Mouse (Mus musculus): ENCODE data around the gene Lst1. TPM values are rescaled to one million over a fixed set of nuclear protein-coding genes. Genes with fewer than 3 reads are reported as not detected.
"Not testable (repeated sequence)": the region's sequence is repeated elsewhere in the genome, so short reads cannot be mapped to it uniquely, and the experiment has no call there.

The Lst1 gene
- polyA plus RNA-seq (2012; rRNA removed) = 15.3 and 20.2 TPM in 2 replicates

DNA sequence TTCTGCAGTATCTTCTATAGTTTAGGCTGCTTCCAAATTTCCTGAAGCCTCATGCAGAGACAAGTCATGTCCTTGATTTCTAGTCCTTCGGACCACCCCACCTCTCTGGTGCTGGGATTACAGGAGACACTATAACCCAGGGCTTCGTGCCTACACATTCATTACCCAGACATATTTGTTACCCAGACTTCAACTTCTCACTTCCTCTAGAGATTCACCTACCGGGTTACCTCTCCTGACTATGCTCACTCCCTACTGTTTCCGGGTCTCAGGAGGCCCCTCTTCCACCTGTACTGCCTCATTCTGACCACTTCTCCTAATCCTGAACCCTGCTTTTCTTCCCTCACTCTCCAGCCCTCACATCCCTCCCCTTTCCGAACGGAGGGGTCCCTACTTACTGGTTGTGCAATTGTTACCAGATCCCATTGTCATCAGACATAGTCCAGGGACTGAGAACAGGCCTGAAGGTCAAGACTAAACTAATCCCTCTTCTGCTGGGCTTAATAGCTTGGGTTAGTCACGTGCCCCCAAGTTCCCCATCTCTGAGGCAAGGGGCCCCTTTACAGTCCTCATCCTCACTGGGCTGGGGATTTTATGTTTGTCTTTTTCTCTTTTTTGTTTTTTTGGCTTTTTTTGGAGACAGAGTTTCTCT is at the start of gene Lst1:
Gene Lst1, minus strand, starts transcription at position 481 of the 652 bp plus-strand sequence.
- DNase-seq (ENCODE audit: low read depth) = no peak

DNA sequence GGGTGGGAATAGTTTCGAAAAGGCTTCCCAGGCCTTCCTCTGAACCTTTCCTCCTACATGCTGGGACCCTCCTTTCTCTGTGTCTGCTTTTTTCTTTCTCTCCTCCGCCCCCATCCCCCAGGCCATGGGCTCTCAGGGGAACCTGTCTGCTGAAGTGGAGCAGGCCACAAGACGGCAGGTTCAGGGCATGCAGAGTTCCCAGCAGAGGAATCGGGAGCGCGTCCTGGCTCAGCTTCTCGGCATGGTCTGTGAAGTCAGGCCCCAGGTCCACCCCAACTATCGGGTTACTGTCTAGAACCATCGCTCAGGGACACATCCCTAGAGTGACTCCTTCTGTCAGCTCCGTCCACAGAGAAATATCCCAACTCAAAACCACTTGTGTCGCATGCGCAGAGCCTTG is 49.3 kb upstream of the Lst1 start:
- no peak for DNase-seq (ENCODE audit: low read depth)

DNA sequence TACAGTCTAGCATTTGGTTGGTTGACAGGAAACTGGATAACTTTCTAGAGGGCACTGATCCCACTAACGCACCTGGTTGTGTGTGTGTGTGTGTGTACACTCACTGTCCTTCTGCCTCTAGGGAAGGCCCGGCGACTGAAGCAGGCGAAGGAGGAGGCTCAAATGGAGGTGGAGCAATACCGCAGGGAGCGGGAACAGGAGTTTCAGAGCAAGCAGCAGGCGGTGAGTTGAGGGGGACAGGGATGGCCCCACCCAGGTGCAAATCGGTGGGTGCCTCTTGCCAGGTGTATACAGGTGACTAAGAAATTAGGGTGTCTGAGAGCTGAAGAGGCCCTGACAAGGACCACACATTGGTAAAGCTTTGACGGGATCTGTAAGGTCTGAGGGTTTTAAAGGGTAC is 48.8 kb upstream of the Lst1 start:
- DNase-seq (ENCODE audit: low read depth) = no peak

DNA sequence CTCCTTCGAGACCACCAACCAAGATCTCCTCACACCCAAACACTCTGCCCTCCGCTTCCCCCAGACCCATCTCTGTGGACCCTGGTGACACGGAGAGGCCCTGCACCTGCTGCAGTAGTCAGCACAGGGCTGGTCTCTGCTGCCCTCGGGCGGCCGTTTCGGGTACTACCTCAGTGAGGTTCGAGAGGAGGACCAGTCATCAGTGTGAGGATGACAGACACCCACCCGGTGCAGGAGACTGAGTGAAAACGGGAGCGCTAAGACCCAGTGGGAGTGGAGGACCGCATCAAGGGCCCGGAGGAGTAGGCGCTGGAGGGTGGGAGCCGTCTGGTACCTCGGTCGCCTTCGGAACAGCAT is 48.1 kb upstream of the Lst1 start:
- DNase-seq (ENCODE audit: low read depth) = no peak

DNA sequence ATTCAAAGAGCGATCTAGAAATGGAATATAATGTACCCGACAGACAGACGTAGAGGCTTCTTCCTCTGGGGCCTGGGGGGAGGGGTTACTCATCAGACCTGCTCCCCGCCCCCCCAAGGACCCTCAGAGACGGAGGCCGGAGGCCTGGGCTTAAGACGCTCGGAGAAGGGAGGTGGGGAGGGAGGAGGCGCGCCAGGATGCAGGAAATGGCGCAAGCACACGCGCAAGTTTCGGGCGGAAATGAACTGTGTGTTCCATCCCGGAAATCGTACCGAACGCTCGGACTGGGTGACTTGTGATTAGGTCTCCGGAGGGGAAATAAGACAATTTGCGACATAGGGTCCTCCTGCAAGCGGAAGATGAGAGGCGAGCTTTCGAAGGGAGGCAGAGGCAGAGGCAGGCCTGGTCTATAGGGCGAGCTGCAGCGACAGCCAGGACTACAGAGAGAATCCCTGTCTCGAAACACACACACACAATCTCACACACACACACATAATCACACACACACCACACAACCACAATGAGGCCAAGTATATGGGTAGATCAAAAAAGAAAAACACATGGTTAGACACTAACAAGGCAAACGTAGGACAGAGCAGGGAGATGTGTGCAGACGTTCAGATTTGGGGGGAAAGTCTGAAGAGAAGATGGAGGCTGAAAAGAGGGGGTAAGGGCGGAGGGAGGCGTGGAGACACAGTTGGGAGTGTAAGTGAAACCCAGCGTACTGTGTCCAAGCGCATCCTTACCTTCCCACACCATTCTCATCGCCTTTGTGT is 47.6 kb upstream of the Lst1 start, which contains the start of gene Nfkbil1:
Gene Nfkbil1, minus strand, starts transcription at position 179 of the 776 bp plus-strand sequence.
- peak; percentile 71 for DNase-seq (ENCODE audit: low read depth)

DNA sequence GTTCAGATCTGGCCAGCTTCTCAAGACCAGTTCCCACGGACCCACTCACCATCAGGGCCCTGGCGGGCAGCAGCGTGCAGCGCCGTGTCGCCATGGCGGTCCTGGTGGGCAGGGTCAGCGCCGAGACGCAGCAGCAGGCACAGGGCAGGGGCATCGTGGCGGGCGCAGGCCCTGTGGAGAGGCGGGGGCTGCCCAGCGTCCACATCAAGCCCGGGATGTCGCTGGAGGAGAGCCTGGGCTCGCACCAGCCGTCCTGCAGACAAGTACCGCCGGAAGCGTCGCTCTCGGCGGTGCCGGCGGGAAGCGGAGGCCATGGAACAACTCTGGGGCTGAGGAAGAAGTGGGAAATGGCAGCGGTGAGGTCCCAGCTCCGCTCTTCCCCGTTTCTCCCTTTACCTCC is 46.7 kb upstream of the Lst1 start:
- DNase-seq (ENCODE audit: low read depth) = no peak

DNA sequence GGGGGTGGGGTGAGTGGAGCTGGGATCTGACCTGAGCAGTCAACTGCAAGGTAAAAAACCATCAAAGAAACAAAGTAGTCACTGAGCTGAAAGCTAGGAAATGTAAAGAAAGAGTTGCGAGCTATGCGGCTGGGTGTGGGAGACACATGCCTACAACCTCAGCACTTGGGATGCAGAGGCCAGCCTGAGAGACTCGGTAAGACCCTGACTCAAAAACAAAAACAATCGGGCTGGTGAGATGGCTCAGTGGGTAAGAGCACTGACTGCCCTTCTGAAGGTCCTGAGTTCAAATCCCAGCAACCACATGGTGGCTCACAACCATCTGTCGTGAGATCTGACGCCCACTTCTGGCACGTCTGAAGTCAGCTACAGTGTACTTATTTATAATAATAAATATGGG is 45.9 kb upstream of the Lst1 start:
- DNase-seq (ENCODE audit: low read depth) = not testable (repeated sequence)

DNA sequence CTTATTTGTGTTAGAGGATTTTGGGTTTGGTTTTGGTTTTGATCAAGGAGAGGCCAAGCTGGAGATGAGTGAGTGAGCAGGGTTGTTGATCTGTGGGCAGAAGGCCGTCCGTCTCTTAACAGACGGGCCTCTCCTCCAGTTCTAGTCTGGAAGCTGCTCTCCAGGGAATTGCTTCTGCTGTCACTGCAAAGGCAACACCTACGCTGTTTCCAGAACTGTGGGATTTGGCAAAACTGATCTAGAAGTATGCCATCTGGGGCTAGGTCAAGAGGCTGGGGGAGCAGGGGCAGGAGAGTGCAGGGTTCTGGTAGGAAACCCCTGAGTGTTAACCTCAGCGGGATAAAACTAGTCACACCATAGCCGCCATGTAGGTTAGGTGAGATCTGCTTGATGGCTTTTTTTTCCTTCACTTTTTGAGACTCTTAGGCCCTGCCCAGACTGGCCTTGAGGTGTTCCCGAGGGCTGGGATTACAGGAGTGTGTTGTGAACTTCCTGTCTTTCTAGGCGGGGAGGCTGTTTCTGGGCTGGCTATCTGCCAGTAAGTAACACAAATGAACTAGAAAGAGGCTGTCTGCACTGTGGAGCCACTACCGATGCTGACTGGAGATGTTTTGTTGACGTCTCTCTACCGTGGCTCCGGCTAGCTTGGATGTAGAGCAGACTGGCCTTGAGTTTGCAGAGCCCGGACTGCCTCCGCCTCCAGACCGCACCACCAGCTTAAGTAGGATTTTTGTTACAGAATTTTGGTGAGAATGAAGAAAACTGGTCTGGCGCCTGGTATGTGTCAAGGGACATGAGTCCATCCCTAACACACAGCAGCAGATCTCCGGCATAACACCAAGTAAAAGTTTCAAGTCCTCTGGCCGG is 45.1 kb upstream of the Lst1 start, which contains the start of gene Atp6v1g2:
Gene Atp6v1g2, plus strand, starts transcription at position 547 of the 867 bp plus-strand sequence.
- no peak for DNase-seq (ENCODE audit: low read depth)

DNA sequence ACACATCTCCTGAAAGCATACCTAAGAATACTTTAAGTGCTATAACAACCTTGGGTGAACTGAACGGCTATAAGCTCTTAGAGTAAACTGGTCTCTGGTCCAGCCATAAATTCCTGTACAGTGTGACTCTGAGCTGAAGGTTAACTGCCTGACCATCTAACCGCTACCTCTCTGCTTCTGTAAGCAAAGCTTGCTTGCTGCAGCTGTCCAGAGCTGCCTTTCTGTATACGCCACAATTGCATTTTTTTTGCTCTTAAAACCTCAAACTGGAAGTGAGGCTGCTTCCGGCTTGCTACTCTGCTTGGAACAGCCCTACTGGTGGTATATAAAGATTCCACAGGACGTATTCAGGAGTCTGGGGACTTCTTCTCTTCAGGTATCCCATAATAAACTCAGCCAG is 44.4 kb upstream of the Lst1 start:
- no peak for DNase-seq (ENCODE audit: low read depth)

DNA sequence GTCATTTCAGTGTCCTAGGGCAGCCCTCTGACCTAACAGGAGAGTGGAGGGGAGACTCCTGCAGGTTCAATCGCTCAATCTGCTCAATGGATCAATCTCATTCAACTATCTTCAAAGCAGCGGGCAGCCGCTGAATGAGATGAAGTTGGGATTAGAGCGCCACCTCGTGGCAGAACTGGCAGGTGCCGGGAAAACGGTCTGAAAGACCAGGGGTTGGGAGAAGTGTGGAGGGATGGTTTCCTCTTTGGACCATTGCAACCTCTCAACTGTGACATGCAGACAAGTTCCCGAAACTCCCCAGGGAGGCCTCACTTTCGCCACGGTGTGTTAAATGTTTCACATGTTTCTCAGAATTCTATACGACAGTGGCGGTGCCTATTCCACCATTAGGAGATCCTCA is 43.8 kb upstream of the Lst1 start:
- no peak for DNase-seq (ENCODE audit: low read depth)

DNA sequence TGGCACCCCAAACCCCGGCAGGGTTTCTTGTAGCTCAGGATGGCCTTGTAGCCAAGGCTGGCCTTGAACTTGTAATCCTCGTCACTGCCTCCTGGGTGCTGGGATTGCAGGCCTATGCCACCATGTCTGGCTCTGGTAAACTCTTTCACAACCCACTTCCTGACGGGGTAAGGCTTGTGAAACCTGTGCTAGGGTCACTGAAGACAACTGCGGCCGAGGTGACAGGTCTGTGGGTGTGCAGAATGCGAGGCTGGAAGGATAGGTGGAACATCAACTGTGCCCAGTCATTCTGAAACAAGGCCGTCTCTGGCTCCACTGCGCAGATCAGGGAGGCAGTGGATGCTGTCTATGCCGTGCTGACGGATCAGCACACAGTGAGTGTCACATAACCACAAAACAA is 42.8 kb upstream of the Lst1 start:
- no peak for DNase-seq (ENCODE audit: low read depth)

DNA sequence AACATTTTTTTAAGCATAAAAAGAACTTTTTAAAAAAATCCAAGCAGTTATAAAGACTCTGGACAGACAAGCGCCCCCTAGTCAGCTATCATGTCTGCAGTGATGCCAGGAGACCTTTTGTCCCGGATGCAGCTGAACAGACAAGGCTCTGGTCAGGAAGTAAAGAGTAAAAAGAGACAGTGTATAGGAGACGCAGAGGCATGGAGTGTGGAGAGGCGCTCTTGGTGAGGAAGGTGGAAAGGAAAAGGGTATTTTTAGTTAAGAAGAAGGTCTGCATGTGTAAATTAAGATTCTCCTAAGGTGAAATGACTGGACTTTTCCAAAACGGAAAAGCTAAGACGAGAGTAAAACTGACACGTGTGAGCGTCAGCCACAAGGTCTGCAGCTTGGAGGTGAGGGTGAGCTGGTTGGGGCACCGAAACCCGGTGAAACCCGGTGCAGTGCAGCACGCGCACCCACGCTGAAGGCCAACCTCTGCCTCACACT is 38.4 kb upstream of the Lst1 start:
- no peak for DNase-seq (ENCODE audit: low read depth)

DNA sequence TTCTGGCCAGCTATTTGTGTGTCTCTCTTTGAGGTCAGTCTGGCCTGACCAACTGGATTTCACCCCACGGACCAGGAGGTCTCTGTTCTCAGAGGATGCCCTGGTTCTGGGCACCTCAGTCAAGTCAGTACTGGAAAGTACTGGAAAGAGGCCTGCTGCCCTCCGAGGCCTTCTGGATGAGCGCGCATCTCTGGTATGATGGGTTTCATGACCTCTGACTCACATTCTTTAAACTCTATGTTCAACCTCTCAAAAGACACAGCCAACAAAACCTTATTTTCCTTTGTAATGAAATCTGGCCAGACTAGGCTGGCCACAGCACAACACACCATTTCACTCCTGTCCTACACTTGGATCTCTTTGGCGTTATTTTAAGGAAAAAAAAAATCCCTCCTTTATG is 37.2 kb upstream of the Lst1 start:
- no peak for DNase-seq (ENCODE audit: low read depth)

DNA sequence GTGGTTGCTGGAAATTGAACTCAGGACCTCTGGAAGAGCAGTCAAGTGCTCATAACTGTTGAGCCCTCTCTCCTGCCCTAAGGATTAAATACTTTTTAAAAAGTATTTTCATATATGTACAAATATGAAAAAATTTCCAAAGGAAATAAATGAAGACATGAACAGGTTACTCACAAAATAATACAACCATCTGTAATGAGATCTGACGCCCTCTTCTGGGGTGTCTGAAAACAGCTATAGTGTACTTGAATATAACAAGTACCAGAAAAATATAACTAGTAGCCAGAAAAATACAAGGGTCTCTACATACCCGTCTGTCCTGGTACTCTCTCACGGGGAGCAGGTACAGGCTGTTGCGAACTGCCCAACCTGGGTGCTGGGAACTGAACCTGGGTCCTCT is 36.4 kb upstream of the Lst1 start:
- no peak for DNase-seq (ENCODE audit: low read depth)

DNA sequence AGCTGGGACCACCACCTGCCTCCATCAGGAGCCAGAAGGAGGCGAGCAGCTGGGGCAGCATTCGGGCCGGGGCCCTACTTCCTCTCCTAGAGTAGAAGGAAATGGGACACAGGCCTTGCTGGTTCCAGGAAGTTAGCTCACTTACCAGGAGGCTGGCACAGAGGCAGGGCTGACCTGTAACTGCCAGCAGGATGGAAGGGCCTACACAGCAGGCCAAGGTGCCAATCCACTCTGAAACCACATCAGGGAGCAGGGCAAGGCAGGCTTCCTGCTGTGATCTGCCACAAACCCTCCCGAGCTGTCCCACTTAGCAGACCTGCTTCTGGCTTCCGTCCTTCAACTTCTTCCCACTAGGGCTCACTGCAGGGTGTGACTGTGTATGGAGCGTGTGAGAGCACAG is 34.1 kb upstream of the Lst1 start:
- no peak for DNase-seq (ENCODE audit: low read depth)

DNA sequence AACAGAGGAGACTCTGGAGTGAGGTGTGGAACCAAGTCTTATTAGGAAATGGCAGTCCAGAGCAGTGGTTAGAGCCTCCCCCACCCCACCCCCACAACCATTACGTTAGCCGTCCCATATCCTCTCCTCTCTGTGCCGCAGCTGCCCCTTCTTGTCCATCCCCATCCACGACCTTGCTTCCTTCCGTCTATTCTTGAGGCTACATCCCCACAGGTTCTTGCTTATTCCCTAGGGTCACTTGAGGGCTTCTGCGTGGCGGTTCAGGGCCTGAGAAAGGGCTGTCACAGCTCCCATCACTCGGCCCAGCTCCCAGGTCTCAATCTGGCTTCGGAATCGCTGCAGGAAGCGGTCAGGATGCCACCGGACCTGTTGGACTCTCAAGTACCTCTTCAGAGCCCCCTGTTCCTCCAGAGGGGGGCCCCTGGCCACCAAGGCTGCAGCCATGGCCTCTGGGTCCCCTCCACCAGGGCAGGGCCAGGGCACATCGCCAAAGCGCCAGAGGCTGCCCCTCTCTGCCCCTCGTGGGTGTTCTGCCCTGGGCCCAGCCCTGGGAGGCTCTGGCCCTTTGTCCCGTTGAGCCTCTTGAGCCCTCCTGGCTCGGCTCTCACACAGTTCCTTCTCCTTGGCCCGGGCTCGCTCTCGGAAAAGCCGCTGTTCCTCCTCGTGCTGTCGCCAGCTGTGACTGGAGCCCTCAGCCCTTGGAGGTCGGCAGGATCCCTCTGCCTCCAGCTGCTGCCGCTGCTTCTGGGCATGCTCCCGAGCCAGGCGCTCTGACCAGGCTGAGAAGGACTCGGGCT is 32.1 kb upstream of the Lst1 start, which contains the start of gene Gm16181:
Gene Gm16181, plus strand, starts transcription at position 679 of the 797 bp plus-strand sequence.
- DNase-seq (ENCODE audit: low read depth) = no peak

DNA sequence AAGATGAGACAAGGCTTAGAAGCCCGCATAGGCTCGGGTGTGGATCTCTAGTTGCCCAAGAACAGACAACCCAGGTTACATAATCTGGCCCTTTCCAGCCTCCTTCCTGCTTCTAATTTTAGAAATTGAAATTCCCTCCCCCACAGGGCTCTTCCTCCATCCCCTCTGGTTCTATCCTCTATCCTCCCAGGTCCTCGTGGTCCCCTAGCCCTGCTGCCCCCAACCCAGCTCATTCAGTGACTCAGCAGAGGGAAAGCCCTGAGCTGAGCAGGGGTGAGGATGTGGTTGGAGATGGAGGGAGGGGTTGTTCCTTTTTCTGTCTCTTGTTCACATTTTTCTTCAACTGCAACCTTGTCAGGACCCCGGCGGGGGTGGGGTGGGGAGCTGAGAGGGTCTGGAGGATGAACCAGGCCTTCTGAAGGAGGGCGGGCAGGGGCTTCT is 31.4 kb upstream of the Lst1 start:
- DNase-seq (ENCODE audit: low read depth) = no peak

DNA sequence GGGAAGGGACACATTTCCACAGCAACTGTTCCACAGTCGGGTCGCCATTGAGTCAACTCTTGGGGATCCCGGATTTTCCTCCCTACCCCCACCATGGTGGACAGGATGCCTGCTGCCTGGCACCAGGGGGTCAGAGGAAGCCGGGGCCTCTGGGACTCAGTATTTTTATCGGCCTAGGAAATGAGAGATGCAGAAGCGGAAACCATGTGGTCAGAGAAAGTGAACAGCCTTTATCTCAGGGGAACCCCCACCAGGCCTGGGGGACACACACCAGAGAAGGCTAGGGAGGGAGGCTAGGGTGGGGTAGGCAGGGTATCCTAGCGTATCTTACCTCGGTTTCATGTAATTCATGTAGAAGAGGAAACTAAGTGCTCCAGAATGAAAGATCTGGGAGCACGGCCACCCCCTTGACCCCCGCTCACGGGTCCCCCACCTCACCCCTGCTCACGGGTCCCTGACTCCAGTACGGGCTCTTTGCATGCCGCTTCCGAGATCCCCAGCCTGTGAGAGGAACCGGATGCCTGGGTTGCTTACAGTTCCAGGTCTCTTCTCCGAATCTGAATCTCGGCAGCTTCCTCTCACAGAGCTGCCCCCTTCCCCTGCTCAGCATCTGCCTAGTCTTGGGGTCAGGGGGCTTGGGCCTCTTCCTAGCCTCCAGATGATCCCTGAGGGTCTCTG is 30.4 kb upstream of the Lst1 start:
- DNase-seq (ENCODE audit: low read depth) = no peak

DNA sequence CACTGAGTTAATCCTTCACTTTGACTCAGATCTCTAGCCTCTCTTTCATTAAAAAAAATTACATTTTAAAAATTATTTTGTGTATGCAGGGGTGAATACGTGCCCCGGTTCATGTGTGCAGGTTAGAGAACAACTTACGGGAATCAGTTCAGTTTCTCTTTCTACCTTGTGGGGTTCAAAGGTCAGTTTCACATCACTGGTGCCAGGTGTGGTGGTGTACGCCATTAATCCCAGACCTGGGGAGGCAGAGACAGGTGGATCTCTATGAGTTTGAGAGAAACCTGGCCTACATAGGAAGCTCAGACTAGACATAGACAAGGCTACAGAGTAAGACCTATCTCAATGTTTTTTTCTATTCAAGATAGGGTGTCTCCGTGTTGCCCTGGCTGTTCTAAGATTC is 24.8 kb upstream of the Lst1 start:
- DNase-seq (ENCODE audit: low read depth) = no peak

DNA sequence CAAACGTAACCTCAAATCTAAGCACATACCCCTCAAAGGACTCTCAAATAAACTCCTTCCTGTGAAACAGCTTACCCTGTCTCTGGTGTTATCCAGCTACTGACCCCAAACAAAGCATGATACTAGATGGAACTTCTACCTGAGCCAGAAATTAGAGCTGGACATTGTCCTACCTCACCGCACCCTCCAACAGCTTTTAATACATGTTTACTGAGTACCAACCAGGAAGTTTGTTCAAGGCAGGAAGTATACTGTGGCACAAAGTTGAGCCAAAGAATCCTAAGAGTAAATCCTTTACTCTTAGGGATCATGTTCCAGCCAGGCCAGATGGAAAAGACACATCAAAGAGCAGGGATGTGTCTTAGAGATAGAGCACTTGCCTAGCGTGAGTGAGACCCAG is 22.4 kb upstream of the Lst1 start:
- no peak for DNase-seq (ENCODE audit: low read depth)

Measured in gonadal fat pad, adult 2 months (tissue).